Mouse (Mus musculus) heart, embryonic 15.5 days (tissue): Measurements from ENCODE around the gene Nr1d2. TPM values are rescaled to one million over a fixed set of nuclear protein-coding genes. Genes with fewer than 3 reads are reported as not detected.
A peak's percentile ranks its signal among the peaks of the same experiment; 100 is the strongest.
"Not testable (repeated sequence)": the region's sequence is repeated elsewhere in the genome, so short reads cannot be mapped to it uniquely, and the experiment has no call there.

Source experiments
- ATAC-seq: fragments of 200-750 bp; cut with Nextera tagmentation; replicated peaks from 2 replicates; pipeline ENCODE4 v1.8.0; 2017; ENCODE audit warnings: low read depth, moderate TSS enrichment; ENCODE audit not compliant: insufficient number of reproducible peaks, insufficient read depth, low FRiP score
- H3K27ac ChIP-seq: fragments of 300-500 bp; sonication (generic); 2 replicates; pipeline ENCODE4 v1.5.1; 2015; ENCODE audit warnings: mild to moderate bottlenecking, inconsistent platforms
- H3K27me3 ChIP-seq: fragments of 300-500 bp; sonication (generic); 2 replicates; pipeline ENCODE4 v1.6.1; 2015; ENCODE audit warnings: inconsistent platforms
- H3K36me3 ChIP-seq: fragments of 300-500 bp; sonication (generic); 2 replicates; pipeline ENCODE4 v1.6.1; 2015; ENCODE audit warnings: mild to moderate bottlenecking, inconsistent platforms
- H3K4me1 ChIP-seq: fragments of 300-500 bp; sonication (generic); replicated peaks from 2 replicates; pipeline ENCODE4 v1.6.1; 2015; ENCODE audit warnings: inconsistent platforms
- H3K4me2 ChIP-seq: fragments of 300-500 bp; sonication (generic); 2 replicates; pipeline ENCODE4 v1.6.1; 2015; ENCODE audit warnings: inconsistent platforms, mild to moderate bottlenecking, moderate library complexity
- H3K4me3 ChIP-seq: fragments of 300-500 bp; sonication (generic); 2 replicates; pipeline ENCODE4 v1.5.1; 2015; ENCODE audit warnings: mild to moderate bottlenecking, inconsistent platforms
- H3K9ac ChIP-seq: fragments of 300-500 bp; sonication (generic); 2 replicates; pipeline ENCODE4 v1.6.1; 2015; ENCODE audit warnings: mild to moderate bottlenecking, inconsistent platforms
- H3K9me3 ChIP-seq: fragments of 300-500 bp; sonication (generic); replicated peaks from 2 replicates; pipeline ENCODE4 v1.6.1; 2016; ENCODE audit warnings: inconsistent platforms
- WGBS: fragments of 180-500 bp; shearing (Covaris S2); methylation state at CpG from one replicate; pipeline ENCODE4 v1.1.7; 2015; ENCODE audit warnings: mixed read lengths; 5-methylcytosine and 5-hydroxymethylcytosine counted together
- polyA plus RNA-seq: library from polyadenylated mRNA; unstranded; fragments of >200 nt; fragmentation: Nextera tagmentation; extraction: Ambion mirVana; gene quantifications from 2 replicates; pipeline ENCODE4 v1.2.1, GENCODE M21; 2015

Nr1d2 gene
- polyA plus RNA-seq, 1 experiment from 2014 or later, result 11.3 TPM

DNA sequence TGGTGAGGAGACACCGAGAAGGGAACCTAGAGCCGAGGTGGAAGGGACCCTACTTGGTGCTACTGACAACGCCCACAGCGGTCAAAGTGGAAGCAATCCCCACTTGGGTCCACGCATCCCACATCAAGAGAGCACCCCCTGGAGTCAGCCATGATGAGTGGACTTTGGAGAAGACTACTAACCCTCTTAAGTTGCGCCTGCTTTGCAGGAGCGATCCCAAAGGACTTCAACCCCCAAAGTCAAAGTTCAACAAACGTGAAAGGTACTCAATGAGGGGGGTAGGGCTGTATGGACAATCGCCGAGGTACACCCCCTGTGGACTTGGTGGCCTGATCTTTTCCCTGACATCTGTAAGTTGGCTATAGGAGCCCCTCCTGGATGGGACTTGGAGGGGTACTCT lies 9.2 kb downstream of the Nr1d2 start:
- H3K27me3 ChIP-seq, H3K36me3 ChIP-seq, H3K4me2 ChIP-seq, H3K9me3 ChIP-seq, H3K4me3 ChIP-seq, H3K9ac ChIP-seq, ATAC-seq, H3K27ac ChIP-seq: not testable (repeated sequence)
- H3K4me1 ChIP-seq, result peaks cover 19% of the 10 kb centered on the region
- 94% methylated on average over 10 of the region's 10 CpGs for WGBS

DNA sequence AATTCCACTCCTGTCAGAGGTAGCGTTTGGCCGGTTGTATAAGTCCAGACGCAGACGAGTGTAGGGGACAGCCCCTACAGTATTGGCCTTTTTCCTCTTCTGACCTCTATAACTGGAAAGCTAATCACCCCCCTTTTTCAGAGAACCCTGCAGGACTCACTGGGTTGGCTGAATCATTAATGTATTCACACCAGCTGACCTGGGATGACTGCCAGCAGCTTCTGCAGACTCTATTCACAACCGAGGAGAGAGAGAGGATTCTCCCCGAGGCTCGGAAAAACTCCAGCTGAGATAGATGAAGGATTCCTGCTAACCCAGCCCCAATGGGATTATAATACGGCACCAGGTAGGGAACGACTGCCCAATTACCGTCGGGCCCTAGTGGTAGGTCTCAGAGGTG lies 12.7 kb downstream of the Nr1d2 start:
- not testable (repeated sequence) for H3K36me3 ChIP-seq, H3K27ac ChIP-seq, H3K4me3 ChIP-seq, H3K27me3 ChIP-seq, H3K9ac ChIP-seq, ATAC-seq, H3K4me1 ChIP-seq, H3K9me3 ChIP-seq
- peak overlapping the region; percentile 35; the same call in 1 of the 2 replicates for H3K4me2 ChIP-seq
- WGBS, result 58% methylated on average over 11 of the region's 11 CpGs

DNA sequence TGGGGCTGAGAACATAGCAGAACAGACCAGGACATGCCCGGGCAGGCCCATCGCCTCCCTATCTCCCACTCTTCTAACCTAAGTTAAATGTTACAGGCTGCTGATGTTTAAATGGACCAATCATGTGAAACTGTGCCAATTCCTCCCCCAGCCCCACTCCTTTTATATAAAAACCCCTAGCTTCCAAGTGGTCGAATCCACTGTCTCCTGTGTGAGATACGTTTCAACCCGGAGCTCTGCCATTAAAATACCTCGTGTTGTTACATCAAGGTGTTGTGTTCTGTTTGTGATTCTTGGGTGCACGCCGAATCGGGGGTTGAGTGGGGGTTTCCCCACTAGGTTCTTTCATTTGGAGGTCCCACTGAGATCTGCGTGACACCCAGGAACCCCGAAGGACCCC lies 13.5 kb downstream of the Nr1d2 start:
- ATAC-seq, H3K9me3 ChIP-seq, H3K4me3 ChIP-seq, H3K4me1 ChIP-seq, H3K27me3 ChIP-seq, H3K9ac ChIP-seq, H3K4me2 ChIP-seq, H3K36me3 ChIP-seq, H3K27ac ChIP-seq: not testable (repeated sequence)
- WGBS, result 91% methylated on average over 11 of the region's 11 CpGs

DNA sequence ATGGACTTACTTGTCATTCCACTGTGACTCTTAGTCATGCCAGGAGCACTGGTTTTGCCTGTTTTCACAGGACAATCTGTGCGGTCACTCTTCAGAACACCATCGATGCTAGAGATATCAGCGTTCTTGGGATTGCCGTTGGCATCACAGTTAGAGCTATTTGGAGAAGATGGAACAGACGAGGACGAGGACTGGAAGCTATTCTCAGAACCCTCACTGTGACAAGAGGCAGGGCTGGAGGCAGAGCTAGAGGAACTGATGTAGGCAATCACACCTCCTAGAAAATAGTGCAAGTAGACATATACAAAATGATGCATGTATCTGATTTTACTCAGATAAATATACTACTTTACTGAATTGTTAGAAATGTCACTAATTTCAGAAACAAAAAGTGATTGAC lies 16.9 kb downstream of the Nr1d2 start:
- Histone ChIP-seq H3K36me3 (no peaks in the 10 kb centered on the region; the same call in 1 of the 2 replicates), H3K27me3 (no peaks in the 10 kb centered on the region), H3K4me1 (0 out of 2 replicates have a peak, but pooled peaks cover 3% of the 10 kb centered on the region), H3K4me2 (no peak overlapping the region), H3K4me3 (no peak overlapping the region), H3K27ac (no peak overlapping the region), H3K9me3 (no peaks in the 10 kb centered on the region), H3K9ac (no peak overlapping the region)
- no peak for ATAC-seq
- 72% methylated on average over 6 of the region's 6 CpGs for WGBS

DNA sequence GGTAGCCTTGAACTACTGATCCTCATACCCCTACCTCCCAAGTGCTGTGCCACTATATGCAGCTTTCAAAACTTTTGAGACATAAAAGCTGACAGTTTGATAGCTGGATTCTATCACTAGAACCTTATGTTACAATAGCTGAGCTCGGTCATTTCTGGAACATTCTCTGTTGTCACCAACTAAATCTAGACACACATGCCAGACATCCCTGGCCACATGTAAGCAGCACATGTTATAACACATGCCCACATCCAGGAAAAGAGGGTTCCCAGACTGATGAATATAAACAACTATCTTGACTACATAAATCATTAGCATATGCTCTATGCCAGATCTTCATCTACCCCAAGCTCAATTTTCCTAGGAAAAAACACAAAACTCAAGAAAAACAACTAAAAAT lies 21.8 kb downstream of the Nr1d2 start:
- 44% methylated on average over 1 of the region's 1 CpGs for WGBS
- ATAC-seq, result no peak
- H3K9me3 ChIP-seq, result no peaks in the 10 kb centered on the region

DNA sequence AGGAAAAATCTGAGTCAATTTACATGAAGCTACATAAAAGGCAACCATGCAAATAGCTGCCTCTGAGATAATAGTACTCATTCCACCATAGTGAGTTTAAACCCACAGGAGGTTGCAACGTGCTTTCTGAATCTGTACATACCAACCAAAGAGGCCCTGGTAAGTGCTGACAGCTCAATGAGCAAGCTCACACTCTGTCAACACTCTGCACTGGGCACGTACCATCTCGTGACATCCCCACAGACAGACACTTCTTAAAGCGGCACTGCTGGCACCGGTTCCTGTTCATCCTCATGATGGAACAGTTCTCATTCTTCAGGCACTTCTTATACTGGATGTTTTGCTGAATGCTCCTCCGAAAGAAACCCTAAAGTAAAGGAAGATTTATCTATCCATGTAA lies 22.5 kb downstream of the Nr1d2 start:
- Histone ChIP-seq H3K9ac (no peak overlapping the region), H3K27ac (no peak overlapping the region), H3K36me3 (no peaks in the 10 kb centered on the region; the same call in 1 of the 2 replicates), H3K27me3 (no peaks in the 10 kb centered on the region), H3K9me3 (no peaks in the 10 kb centered on the region), H3K4me1 (no peaks in the 10 kb centered on the region), H3K4me3 (no peak overlapping the region), H3K4me2 (no peak overlapping the region)
- peak; percentile 69; the same call in 1 of the 2 replicates for ATAC-seq
- 46% methylated on average over 6 of the region's 6 CpGs for WGBS

More for the DNA sequence above, 21.8 kb downstream of the Nr1d2 start:
- Histone ChIP-seq H3K4me1 (no peaks in the 10 kb centered on the region), H3K4me3 (no peak overlapping the region), H3K27me3 (no peaks in the 10 kb centered on the region), H3K27ac (no peak overlapping the region), H3K36me3 (no peaks in the 10 kb centered on the region; the same call in 1 of the 2 replicates), H3K4me2 (no peak overlapping the region), H3K9ac (no peak overlapping the region)

DNA sequence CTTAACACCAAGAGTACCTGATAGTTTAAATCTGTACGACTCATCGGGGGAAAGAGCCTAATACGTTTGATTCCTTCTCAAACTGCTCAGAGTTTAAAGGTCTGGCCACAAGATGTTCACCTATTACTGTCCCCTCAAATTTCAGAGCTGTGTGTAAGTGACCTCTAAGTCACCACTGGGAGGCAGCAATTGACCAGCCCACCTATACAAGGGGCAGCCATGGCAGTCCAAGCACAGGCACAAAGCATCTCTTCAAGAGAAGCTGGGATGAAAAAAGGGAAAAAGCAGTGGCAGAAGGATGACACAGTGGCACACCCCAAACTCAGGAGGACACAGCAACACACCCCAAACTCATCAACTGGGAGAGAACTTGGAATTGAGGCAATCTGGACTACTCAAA lies 28.1 kb downstream of the Nr1d2 start:
- no peak for ATAC-seq
- no peaks in the 10 kb centered on the region for H3K9me3 ChIP-seq
- WGBS, result 75% methylated on average over 3 of the region's 3 CpGs

DNA sequence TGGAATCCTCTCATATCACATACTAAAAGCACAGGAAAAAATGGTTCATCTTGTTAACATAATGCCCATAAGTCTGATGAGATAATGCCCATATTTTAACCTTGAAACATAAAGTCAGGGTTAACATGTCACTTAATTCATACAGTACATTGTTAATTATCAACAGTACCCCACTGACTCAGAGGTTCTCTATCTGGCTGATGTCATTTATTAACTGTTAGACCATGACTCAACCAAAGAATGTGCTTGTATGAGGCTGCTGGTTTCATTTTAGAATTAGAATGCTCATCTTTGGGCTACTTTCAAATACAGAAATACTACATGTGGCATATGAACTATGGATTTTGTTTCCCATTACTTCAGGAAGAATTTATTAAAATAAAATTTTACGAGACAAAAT lies 34.6 kb downstream of the Nr1d2 start:
- H3K4me3 ChIP-seq, ATAC-seq, H3K27ac ChIP-seq, H3K9ac ChIP-seq, H3K27me3 ChIP-seq, H3K9me3 ChIP-seq, H3K4me2 ChIP-seq, H3K4me1 ChIP-seq: not testable (repeated sequence)
- peaks cover 11% of the 10 kb centered on the region; the same call in 1 of the 2 replicates for H3K36me3 ChIP-seq
- 83% methylated on average over 1 of the region's 1 CpGs for WGBS

More for the DNA sequence above, 28.1 kb downstream of the Nr1d2 start:
- no peak overlapping the region for H3K27ac ChIP-seq
- H3K4me1 ChIP-seq, result no peaks in the 10 kb centered on the region
- H3K36me3 ChIP-seq, result peaks cover 11% of the 10 kb centered on the region; the same call in 1 of the 2 replicates
- no peak overlapping the region for H3K4me2 ChIP-seq
- H3K4me3 ChIP-seq, result no peak overlapping the region
- no peak overlapping the region for H3K9ac ChIP-seq
- no peaks in the 10 kb centered on the region for H3K27me3 ChIP-seq

DNA sequence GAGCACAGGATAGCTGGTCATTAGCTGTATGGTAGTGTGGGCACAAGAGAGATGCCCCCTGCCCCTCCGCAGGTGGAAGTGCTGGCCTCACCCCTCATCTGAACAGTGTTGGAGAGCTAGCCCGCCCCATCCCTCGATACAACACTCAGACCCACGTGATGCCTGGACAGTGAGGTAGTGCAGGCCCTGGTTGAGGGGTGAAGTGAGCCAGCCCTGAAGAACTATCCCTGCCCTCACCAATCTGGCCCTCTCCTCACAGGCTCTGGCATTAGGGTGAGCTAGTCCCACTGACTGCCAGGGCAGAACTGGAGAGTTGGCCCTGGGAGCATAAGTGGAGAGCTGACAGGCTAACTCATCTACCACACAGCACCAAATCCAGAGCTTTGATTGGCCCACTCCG lies 37.5 kb downstream of the Nr1d2 start:
- Histone ChIP-seq H3K4me3 (no peak overlapping the region), H3K27me3 (no peaks in the 10 kb centered on the region), H3K27ac (no peak overlapping the region), H3K4me1 (no peaks in the 10 kb centered on the region), H3K9me3 (no peaks in the 10 kb centered on the region), H3K9ac (no peak overlapping the region), H3K4me2 (no peak overlapping the region), H3K36me3 (no peaks in the 10 kb centered on the region; the same call in 1 of the 2 replicates)
- 92% methylated on average over 5 of the region's 5 CpGs for WGBS
- no peak for ATAC-seq

DNA sequence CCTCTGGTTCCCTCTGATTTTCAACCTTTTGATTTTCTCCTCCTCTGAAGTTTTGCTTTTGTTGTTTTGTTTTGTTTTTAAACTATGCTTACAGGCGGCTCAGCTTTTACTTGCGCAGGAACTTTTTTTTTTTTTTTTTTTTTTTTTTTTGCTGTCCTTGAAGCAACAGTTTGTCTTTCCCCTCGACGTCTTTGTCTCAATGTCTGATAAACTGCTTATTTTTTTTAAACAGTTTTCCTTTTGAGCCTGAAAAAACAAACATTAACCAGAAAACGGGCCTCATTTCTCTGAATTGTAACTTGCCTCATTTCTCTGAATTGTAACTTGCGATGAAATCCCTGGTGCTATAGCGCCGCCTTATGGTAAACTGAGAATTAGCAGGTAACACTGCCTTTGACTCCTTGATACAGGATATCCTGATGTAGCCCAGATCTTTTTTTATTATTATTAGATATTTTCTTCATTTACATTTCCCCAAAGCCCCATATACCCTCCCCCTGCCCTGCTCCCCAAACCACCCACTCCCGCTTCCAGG lies 52.0 kb downstream of the Nr1d2 start:
- Histone ChIP-seq H3K4me3 (no peak overlapping the region), H3K9me3 (no peaks in the 10 kb centered on the region), H3K4me2 (no peak overlapping the region), H3K9ac (no peak overlapping the region), H3K27ac (no peak overlapping the region), H3K36me3 (no peaks in the 10 kb centered on the region), H3K4me1 (no peaks in the 10 kb centered on the region), H3K27me3 (no peaks in the 10 kb centered on the region)
- ATAC-seq, result no peak
- 41% methylated on average over 9 of the region's 9 CpGs for WGBS

DNA sequence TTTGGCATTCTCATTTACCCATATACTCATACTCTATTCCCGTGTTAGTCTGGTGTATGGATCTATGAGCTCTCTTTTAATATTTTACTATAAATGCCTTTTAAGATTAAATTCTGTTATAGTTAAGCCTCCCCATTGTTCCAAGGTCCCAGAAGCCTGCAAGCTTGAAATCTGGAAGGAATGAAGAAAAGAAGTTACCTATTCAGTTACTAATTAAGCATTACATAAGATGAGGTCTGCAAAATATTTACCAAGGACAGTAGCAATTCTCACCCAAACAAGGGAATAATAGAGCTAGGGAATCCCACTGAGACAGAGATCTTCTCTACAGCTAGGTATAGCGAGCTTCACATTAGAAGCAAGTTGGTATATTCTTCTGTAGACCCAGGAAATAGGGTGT lies 61.4 kb downstream of the Nr1d2 start:
- H3K4me3 ChIP-seq, H3K36me3 ChIP-seq, ATAC-seq, H3K4me2 ChIP-seq, H3K27ac ChIP-seq, H3K4me1 ChIP-seq, H3K9me3 ChIP-seq, H3K27me3 ChIP-seq, H3K9ac ChIP-seq: not testable (repeated sequence)
- WGBS, result 67% methylated on average over 2 of the region's 2 CpGs

DNA sequence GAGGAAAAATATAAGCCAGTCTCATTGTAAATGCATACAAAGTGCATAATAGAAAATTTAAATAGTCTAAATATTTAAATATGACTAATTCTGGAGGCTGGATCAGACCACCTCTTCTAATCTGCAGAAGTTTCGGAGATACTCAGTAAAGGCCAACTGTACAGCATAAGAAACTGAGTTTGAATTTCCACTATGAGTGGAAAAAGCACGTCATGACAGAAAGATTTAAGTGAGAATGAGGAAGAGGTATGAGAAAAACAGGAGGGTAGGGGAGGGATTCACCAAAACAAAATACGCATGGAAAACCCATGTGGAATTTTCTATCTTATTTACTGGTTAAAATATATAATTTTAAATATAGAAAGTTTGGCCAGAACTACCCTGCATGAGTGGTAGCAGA lies 71.3 kb downstream of the Nr1d2 start:
- Histone ChIP-seq H3K4me3 (no peak overlapping the region), H3K4me1 (no peaks in the 10 kb centered on the region), H3K9ac (no peak overlapping the region), H3K36me3 (no peaks in the 10 kb centered on the region), H3K27ac (no peak overlapping the region), H3K27me3 (no peaks in the 10 kb centered on the region), H3K4me2 (no peak overlapping the region), H3K9me3 (no peaks in the 10 kb centered on the region)
- 70% methylated on average over 3 of the region's 3 CpGs for WGBS
- no peak for ATAC-seq
